Mouse (Mus musculus) mouse trophoblast stem cell (cell line): ENCODE data around the gene Enoph1.

ENCODE experiments used
- in situ Hi-C, 2 experiments: fragments of 300-500 bp; cut with MseI, MboI; formaldehyde crosslinking; loops; 2 replicates in 1 of 2; 3 replicates in 1 of 2; pipeline ENCODE4 v1.15.1; 2025

The Enoph1 gene

GRCm38 (mm10) chr5:100040281-100040784 is 548 bp downstream of the Enoph1 start:
- in situ Hi-C loops, result no loop called here

GRCm38 (mm10) chr5:100041272-100041671 is 1.5 kb downstream of the Enoph1 start:
- in situ Hi-C loops, result no loop called here

GRCm38 (mm10) chr5:100042467-100042866 is 2.7 kb downstream of the Enoph1 start:
- in situ Hi-C loops, result no loop called here

GRCm38 (mm10) chr5:100043361-100043760 is 3.6 kb downstream of the Enoph1 start:
- in situ Hi-C loops, result no loop called here

- in situ Hi-C loops, result no loop called here
Measured at GRCm38 (mm10) chr5:100044030-100044429, 4.2 kb downstream of the Enoph1 start.

- in situ Hi-C loops, result no loop called here
Measured at GRCm38 (mm10) chr5:100044621-100045020, 4.8 kb downstream of the Enoph1 start.

- in situ Hi-C loops, result no loop called here
Measured at GRCm38 (mm10) chr5:100046096-100046495, 6.3 kb downstream of the Enoph1 start.

GRCm38 (mm10) chr5:100047143-100047640 is 7.4 kb downstream of the Enoph1 start:
- in situ Hi-C loops, result no loop called here

- in situ Hi-C loops, result no loop called here
Measured at GRCm38 (mm10) chr5:100047871-100048270, 8.1 kb downstream of the Enoph1 start.

GRCm38 (mm10) chr5:100049904-100050303 is 10.1 kb downstream of the Enoph1 start:
- in situ Hi-C loops, result no loop called here

GRCm38 (mm10) chr5:100052728-100053127 is 12.9 kb downstream of the Enoph1 start:
- in situ Hi-C loops, result no loop called here

- in situ Hi-C loops, result no loop called here
Measured at GRCm38 (mm10) chr5:100054807-100055547, 15.2 kb downstream of the Enoph1 start.

GRCm38 (mm10) chr5:100055866-100056369 is 16.1 kb downstream of the Enoph1 start:
- in situ Hi-C loops, result no loop called here

- in situ Hi-C loops, result no loop called here
Measured at GRCm38 (mm10) chr5:100057461-100058209, 17.9 kb downstream of the Enoph1 start.

GRCm38 (mm10) chr5:100058729-100059128 is 18.9 kb downstream of the Enoph1 start:
- in situ Hi-C loops, result no loop called here

- in situ Hi-C loops, result no loop called here
Measured at GRCm38 (mm10) chr5:100059326-100059725, 19.5 kb downstream of the Enoph1 start.

- in situ Hi-C loops, result no loop called here
Measured at GRCm38 (mm10) chr5:100060876-100061275, 21.1 kb downstream of the Enoph1 start.

GRCm38 (mm10) chr5:100067579-100067978 is 27.8 kb downstream of the Enoph1 start:
- in situ Hi-C loops, result no loop called here

GRCm38 (mm10) chr5:100069526-100069925 is 29.7 kb downstream of the Enoph1 start:
- in situ Hi-C loops, result no loop called here

- in situ Hi-C loops, result loop anchor here (10.0 kb wide), 3 partner anchors 175 to 255 kb away; no protein-coding TSS in a partner anchor
Measured at GRCm38 (mm10) chr5:100070255-100070654, 30.5 kb downstream of the Enoph1 start.

- in situ Hi-C loops, result loop anchor here (10.0 kb wide), 3 partner anchors 173 to 253 kb away; no protein-coding TSS in a partner anchor
Measured at GRCm38 (mm10) chr5:100071541-100071940, 31.8 kb downstream of the Enoph1 start.

- in situ Hi-C loops, result loop anchor here (10.0 kb wide), 3 partner anchors 172 to 252 kb away; no protein-coding TSS in a partner anchor
Measured at GRCm38 (mm10) chr5:100072557-100072956, 32.8 kb downstream of the Enoph1 start.
